In genomic region chr13:80939228-80939627, GRCm38 (mm10) we compare ENCODE assay signal across 10 mouse cellular contexts. TPM values are rescaled to one million over a fixed set of nuclear protein-coding genes. Genes with fewer than 3 reads are reported as not detected.
DNase-seq lines count a peak whose midpoint lies in the region; ATAC-seq and TF ChIP-seq lines count a peak whose summit lies in the region.
"Had no signal": no experiment of that assay in that cellular context is flagged by ENCODE, and none has a peak within 500 bp of the region (broad histone marks: within the 10 kb centered on the region; RNA-seq: fewer than 3 reads in every experiment).

No protein-coding gene starts in this region.

- no peak overlapping the region for H3K9ac ChIP-seq in liver, postnatal 0 days (replicated peaks)
- H3K9ac ChIP-seq: liver, embryonic 14.5 days had no signal

- no peaks in the 10 kb centered on the region for H3K27me3 ChIP-seq in liver, postnatal 0 days (ENCODE audit: insufficient read depth, low read length)
- H3K27me3 ChIP-seq in myocyte (ENCODE audit: control insufficient read depth, insufficient read depth, insufficient read length), result no peaks in the 10 kb centered on the region

- no peak for TF ChIP-seq EP300 in liver, postnatal 0 days (IDR thresholded peaks at IDR 0.05; ENCODE audit: low read depth)

- no peaks in the 10 kb centered on the region for H3K36me3 ChIP-seq in liver, postnatal 0 days (replicated peaks; ENCODE audit: insufficient read depth, low read length)
- H3K36me3 ChIP-seq in myocyte (ENCODE audit: control insufficient read depth, insufficient read depth), result no peaks in the 10 kb centered on the region

- H3K4me1 ChIP-seq in liver, postnatal 0 days (ENCODE audit: insufficient read depth), result peaks cover 15% of the 10 kb centered on the region

- H3K4me3 ChIP-seq in liver, postnatal 0 days (ENCODE audit: low read depth, low read length), result no peak overlapping the region
- H3K4me3 ChIP-seq in myocyte, result no peak overlapping the region

- no peak for DNase-seq in liver, postnatal 0 days
- DNase-seq in liver, result no peak
- peak; percentile 91 for DNase-seq in gastrocnemius, adult 18-20 months (ENCODE audit: low spot score)
- peak; percentile 35 for DNase-seq in heart, postnatal 4 days
- no peak for DNase-seq in cerebellum, adult 11 months
- no peak for DNase-seq in kidney, adult 9 months
- DNase-seq in embryo, embryonic 10.5 days (ENCODE audit: low spot score), result no peak
- DNase-seq: embryo, embryonic 11 days had no signal

- ATAC-seq in liver, postnatal 0 days, result peak; percentile 21; the same call in 1 of the 2 replicates

- no peak overlapping the region for H3ac ChIP-seq in myocyte (ENCODE audit: control insufficient read depth, insufficient read length)

- no peak overlapping the region for H3K27ac ChIP-seq in liver, postnatal 0 days (ENCODE audit: low read depth)
- H3K27ac ChIP-seq: liver, embryonic 14.5 days had no signal

- no peak for TF ChIP-seq CTCF in liver, postnatal 0 days (IDR thresholded peaks at IDR 0.05; ENCODE audit: low read depth)

- H3K4me2 ChIP-seq in liver, postnatal 0 days (ENCODE audit: low read depth, low read length), result no peak overlapping the region
- H3K4me2 ChIP-seq in myocyte (ENCODE audit: low read depth), result peak overlapping the region; percentile 67

- no peaks in the 10 kb centered on the region for H3K79me2 ChIP-seq in myocyte (ENCODE audit: control insufficient read depth, insufficient read depth)

- 73% methylated on average over 4 of the region's 4 CpGs for WGBS in liver, postnatal 0 days (ENCODE audit: insufficient replicate concordance)

- no peak for TF ChIP-seq POLR2A in myocyte (IDR thresholded peaks at IDR 0.05; ENCODE audit: insufficient read length, low read depth)

- no peaks in the 10 kb centered on the region for H3K9me3 ChIP-seq in liver, postnatal 0 days (ENCODE audit: low read length)

TF ChIP-seq in myocyte, 11 proteins besides CTCF, POLR2A, EP300 and RAD21:
- peak in 2 of 3 experiments; percentile 66 to 75 for TF ChIP-seq MYOG (IDR thresholded peaks at IDR 0.05; ENCODE audit: control insufficient read depth in 1 of 3, insufficient read depth in 1 of 3, insufficient read length in 2 of 3, low read depth in 2 of 3)
- TF ChIP-seq MYOD1 (IDR thresholded peaks at IDR 0.05; ENCODE audit: control insufficient read depth in 1 of 3, insufficient read length in 2 of 3, low read depth in 2 of 3), result peak; percentile 23 to 69 (median 27)
- no peak for TF ChIP-seq POLR2AphosphoS2 (IDR thresholded peaks at IDR 0.05; ENCODE audit: insufficient read length, low read depth)
- TF ChIP-seq REST (IDR thresholded peaks at IDR 0.05; ENCODE audit: insufficient read depth, insufficient read length), result no peak

RNA-seq across cellular contexts. Expression of gene Arrdc3, which starts 56.0 kb away (rescaled TPM):
- polyA plus RNA-seq in liver, postnatal 0 days (2015; fragmentation: Nextera tagmentation; extraction: Ambion mirVana), result 26.4 and 26.9 TPM in 2 replicates
- 100 to 1,000 TPM in 1 of 2 experiments, 10 to 100 TPM in 1; 38.6 to 147 TPM for total RNA-seq in gastrocnemius, adult 18-20 months (2021)
- 10 to 100 TPM; 44.2 to 46.4 TPM for total RNA-seq in heart, postnatal 4 days (2021)
- 9.2 TPM for polyA plus RNA-seq in myocyte (2012; fragmentation: generic; extraction: Trizol)

Comparison
In these comparisons a context has a peak if more than half of its experiments do, and no peak if none do; other contexts are left out.
1. DNase-seq: peak in gastrocnemius, adult 18-20 months (single experiment) and heart, postnatal 4 days (single experiment); none in liver, postnatal 0 days (single experiment), liver (single experiment), cerebellum, adult 11 months (single experiment), kidney, adult 9 months (single experiment) and embryo, embryonic 10.5 days (single experiment).